Mouse (Mus musculus) hindlimb bud, embryonic 11.5 days (tissue): Measurements from ENCODE around the gene Wipf3.

ENCODE experiments used
- DNase-seq: peaks from one replicate; pipeline ENCODE4 v3.0.0-alpha.2; 2012; ENCODE audit warnings: low read depth, low spot score; ENCODE audit errors: extremely low spot score

Wipf3 gene

DNA sequence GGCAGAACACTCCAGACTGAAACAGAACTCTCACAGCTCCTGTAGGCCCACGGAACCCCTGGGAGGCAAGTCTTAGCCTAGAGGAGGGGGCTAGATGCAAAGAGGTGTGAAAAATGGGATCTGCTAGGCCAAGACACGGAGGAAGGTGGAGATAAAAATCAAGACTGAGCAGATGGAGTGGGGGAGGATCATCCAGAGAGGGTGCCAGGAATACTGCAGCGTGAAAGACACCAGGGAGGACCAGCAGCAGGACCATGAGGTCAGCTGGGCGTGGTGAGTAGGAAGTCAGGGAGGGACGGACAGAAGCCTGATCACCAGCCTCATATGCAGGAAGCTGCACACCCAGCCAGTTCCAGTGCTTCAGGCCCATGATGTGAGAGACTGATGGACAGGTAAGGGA is 89.4 kb downstream of the Wipf3 start:
- DNase-seq = no peak

DNA sequence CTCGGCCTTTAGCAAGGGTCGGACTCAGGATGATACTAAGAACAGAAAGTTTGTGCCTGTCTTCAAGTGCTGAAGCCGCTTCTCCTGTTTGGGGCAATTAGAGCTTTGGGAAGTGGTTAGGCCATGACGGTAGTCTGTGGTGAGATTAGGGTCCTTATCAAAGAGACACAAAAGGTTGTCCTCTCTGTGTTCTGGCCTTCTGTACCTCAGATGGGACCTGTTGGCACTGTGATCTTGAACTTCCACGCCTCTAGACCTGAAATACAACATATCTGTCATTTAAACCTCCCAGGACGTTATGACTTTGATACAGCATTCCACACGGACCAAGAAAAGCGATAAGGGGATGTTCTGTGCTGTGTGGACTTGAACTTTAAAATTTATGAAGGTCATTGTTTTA is 99.3 kb downstream of the Wipf3 start:
- DNase-seq = no peak

DNA sequence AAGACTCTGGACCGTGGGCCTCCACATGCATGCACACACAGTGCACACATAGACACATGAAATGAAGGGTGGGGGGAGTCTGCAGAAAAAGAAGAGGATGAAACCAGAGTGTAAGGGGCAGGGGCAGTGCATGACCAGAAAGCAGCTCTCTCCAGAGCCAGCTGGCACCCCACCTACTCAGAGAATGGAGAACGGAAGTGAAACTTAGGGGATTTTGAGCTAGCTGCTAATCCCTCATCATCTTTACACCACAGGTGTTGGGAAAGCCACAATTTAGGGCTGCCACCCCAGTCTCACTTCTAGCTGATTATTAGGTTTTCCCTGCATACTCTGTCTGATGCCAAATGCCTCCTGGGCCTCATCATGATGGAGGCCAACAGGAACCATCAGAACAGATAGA is 100.8 kb downstream of the Wipf3 start:
- no peak for DNase-seq

DNA sequence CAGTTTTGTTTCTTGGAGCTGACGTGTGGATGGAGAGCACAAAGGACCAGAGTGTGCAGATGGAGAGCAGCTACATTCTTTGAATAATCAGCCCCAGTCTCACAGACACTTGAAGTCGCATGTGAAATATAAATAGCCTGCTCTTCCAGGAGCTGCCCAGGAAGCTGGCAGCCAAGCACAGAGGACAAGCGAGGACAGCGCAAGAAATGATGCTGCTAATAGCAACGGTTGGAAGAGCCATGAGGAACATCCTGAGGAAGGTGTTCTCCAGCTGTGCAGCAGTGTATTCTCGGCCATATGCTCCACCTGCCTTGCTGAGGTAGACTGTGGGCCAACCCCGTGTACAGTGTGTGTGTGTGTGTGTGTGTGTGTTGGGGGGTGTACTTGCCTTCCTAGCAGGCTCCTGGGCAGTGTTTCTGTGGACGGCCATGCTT is 101.7 kb downstream of the Wipf3 start:
- no peak for DNase-seq

DNA sequence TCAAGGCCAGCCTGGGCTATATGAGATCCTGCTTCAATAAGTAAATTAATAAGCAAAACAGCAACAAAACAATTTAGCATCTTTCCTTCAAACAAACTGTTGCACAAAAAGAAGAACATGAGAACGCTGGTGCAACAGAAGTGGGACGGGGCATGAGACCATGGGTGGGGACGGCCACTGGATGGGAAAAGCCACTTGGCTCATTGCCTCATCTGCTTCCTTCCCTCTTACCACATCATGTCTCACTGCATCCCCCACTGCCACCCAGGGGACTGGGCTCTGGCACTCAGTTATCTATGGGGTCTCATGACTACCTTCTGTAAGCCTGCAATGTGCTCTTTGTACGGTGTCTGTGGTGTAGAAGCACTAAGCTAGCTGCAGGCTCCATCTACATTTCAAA is 106.1 kb downstream of the Wipf3 start:
- no peak for DNase-seq

DNA sequence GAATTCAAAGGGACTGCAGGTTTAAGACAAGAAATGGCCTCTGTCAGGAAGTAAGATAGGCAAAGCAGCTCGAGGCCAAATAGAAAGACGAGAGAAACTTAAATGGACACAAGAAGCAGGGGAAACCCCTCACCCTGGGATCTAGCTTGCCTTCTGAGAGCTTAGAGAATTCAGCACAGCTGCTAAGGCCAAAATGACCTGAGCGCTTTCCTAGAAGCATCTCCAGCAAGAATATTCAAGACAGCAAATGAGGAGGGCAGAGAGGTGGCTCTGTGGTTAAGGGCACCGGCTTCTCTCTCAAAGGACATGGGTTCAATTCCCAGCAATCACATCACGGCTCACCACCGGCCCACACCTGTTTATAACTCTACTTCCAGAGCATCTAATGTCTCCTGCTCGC is 107.7 kb downstream of the Wipf3 start:
- no peak for DNase-seq

DNA sequence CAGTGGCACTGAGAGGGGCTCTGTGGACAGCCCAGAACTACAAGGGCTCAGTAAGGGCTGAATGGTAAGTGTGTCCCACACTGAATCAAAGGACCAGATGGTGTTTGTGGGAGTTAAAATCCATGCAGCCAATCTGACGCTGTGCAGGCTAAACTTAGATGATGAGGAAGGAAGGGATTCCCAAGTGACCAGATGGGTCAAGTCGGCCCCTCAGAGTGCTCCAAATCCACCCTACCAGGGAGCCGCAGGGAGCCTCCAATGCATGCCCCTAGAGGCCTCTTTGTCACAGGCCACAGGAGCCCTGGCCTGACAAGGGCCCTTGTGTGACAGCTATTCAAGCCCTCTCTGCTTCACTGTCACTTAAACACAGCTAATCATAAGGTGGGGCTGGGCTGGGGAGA is 109.4 kb downstream of the Wipf3 start:
- no peak for DNase-seq

DNA sequence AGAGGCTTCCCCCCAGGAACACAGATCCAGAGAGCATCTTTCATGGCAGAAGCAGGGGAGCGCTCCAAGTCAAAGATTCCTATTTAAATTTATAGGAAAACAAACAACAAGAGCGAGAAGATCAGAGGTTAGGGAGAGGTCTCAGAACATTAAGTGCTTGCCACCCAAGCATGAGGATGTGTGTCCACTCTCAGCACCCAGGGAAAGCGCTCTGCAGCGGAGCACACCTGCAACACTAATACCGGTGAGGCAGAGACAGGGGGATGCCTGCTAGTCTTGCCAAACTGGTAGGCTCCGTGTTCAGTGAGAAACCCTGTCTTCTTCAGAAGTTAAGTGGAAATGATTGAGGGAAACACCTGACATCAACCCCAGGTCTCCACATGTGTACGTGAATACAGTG is 110.0 kb downstream of the Wipf3 start:
- no peak for DNase-seq

DNA sequence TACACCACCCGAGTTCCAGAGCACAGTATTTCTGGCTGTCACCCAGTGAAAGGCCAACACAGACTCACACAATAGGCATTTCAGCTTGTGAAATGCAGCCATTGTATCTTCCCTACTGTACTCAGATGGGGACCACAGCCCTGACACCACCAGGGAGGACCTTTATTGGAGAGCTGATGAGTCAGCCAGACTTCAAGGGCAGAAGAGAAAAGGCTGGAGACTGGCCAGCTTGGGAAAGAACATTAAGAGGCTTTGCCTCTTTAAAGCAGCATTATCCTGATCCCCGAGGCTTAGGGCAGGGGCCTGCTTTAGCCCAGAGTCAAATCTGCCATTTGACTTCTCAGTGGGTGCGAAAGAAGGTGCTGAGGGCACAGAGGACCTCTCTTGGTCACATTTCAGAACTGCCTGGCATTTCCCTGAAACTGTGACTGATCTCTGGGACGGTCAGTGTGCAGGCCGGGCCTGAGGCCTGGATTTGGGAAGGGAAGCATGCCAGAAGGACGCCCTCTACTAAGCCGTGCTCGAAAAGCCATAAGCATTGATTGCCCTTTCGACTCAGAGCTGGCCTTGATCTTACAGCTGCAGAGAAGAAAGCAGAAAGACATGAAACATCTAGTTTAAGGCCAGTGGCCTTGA is 111.0 kb downstream of the Wipf3 start:
- DNase-seq = no peak

DNA sequence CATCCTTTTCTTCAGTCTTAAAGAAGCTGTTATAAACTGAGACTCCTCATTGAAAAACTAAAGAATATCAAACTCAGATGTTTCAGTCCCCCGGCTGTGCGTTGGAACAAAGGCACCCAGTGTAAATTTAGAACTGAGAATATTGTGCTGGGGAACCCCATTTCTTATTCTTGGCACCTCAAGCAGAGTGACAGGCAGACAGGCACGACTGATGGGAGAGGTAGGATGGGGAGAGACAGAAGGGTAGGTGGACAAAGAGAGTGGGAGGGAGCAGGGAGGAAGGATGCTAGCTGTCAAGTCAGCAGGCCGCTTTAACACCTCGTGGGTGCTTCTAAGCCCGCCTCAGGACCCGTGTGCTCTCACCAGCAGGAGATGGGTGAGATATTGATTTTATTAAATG is 113.4 kb downstream of the Wipf3 start:
- DNase-seq = no peak

DNA sequence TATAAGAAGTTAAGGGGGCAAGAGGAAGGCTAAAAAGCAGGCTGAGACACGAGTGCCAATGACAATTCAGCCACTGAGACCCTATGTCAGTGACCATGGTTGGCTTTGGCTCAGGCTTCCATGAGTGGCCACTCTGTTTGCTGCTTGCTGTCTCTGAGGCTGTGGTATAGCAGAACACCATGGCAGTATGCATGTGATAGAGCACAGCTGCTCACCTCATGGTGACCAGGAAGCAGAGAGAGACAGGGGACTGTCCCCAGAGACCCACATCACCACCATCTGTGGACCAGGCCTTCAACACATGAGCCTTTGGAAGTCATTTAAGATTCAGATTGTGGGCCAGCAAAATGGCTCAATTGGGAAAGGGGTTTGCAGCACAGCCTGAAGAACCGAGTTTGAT is 114.2 kb downstream of the Wipf3 start:
- DNase-seq = no peak

DNA sequence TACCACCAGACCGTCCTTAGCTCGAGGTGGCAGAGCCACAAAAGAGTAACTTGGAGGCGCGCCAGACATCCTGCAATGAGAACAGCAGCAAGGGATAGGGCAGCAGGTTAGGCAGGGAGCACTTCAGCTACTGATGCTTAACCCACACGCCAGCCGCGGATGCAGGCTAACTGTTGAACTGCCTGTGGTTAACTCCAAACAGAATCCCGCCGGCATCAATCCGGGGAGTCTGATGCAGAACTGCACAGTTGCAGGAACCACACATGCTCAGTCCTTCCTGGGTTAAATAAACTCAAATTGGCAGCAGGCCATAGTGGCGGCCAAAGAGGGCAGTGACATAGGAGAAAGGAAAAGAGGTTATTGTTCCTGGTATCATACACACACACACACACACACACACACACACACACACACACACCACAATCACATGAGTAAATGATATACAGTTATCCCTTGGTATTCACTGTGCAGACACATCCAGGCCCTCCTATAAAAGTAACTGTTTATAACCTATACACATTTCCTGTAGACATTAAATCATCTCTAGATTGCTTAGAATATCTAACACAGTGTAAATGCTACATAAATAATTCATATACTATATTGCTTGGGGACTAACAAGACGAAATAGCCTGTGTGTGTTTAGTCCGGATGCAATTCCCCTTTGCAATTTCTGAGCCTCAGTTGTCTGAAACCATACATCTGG is 119.1 kb downstream of the Wipf3 start:
- no peak for DNase-seq

DNA sequence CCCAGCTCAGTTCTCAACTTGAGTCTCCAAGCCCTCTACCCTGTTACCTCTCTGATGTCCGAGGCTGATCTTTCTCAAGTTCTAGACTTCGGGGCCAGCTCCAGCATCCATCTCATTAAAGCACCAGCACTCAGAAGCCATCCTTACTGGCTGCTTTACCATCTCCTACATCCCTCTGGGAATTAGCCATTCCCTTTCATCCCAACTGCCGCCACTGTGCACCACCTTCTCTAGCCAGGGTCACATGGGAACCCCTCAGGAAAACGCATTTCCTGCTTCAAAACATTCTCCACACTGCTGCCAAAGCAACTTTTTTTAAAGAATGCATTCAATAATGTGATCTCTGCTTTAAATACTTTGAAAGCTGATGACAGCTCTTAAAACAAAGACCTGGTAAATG is 119.9 kb downstream of the Wipf3 start:
- DNase-seq = no peak

DNA sequence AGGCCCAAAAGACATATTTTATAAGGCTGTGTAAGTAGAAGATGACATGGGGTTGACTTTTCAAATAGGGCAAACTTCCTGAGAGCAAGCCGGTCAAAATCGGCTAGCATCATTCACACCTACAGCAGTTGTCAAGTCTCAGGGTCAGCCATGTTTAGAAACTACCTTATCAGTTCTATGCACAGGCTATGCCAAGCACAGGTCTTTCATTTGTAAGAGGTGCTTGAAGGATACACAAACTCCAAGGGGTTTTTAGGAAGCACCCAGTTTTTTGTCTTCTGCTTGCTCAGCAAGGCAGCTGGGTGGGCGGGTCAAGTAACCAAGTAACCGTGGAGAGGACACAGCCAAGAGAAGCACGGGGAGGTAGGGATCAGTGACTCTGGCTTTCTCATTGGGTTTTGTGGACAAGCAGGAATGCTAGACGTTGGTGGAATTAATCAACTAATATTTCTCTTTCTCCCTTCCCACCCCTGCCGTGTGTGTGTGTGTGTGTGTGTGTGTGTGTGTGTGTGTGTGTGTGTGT is 121.5 kb downstream of the Wipf3 start:
- DNase-seq = no peak

DNA sequence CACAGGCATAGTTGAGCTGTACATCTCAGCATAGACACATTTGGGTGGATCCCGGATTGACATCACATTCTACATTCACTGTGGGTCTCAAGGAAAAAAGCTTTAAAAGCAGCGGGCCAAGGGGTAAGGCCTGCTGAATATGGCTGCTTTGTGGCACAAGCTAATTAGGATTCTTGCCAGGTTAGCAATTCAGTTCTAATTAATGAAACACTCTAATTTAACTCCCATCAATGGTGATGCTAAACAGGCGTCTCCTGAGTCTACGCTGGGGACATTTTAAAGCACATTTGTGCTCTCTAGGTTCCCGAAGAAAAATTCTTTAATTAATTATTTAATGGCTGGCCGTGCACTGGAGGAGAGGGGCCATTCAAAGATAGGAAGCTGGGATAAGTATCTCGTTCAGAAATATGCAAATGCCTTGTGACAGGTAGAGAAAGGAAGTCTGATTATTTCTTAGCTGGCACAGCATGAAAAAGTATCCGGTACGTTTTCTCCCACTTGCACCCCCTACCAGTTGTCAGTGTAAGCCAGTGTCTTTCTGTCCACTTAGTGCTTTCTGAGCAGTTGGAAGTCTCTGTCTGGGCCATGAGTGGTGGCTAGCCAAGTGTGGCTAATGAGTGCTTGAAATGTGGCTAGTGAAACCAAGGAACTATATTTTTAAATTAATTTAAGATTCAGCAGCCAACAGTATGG is 123.5 kb downstream of the Wipf3 start:
- no peak for DNase-seq
